Mouse (Mus musculus) kidney, embryonic 16.5 days (tissue): ENCODE measurements around the gene Mblac2. TPM values are rescaled to one million over a fixed set of nuclear protein-coding genes. Genes with fewer than 3 reads are reported as not detected.
"Not testable (repeated sequence)": the region's sequence is repeated elsewhere in the genome, so short reads cannot be mapped to it uniquely, and the experiment has no call there.

Experiments used
- ATAC-seq: fragments of 200-750 bp; cut with Nextera tagmentation; 2 replicates; pipeline ENCODE4 v1.8.0; 2017; ENCODE audit warnings: moderate TSS enrichment; ENCODE audit not compliant: low FRiP score, low TSS enrichment
- H3K27ac ChIP-seq: fragments of 300-500 bp; sonication (generic); 2 replicates; pipeline ENCODE4 v1.5.1; 2014; ENCODE audit warnings: low read length
- H3K27me3 ChIP-seq: fragments of 300-500 bp; sonication (generic); 2 replicates; pipeline ENCODE4 v1.6.1; 2014; ENCODE audit warnings: low read length, control low read depth, mixed read lengths; ENCODE audit not compliant: insufficient read depth
- H3K36me3 ChIP-seq: fragments of 300-500 bp; sonication (generic); 2 replicates; pipeline ENCODE4 v1.6.1; 2014; ENCODE audit warnings: low read length, control low read depth, mixed read lengths; ENCODE audit not compliant: insufficient read depth
- H3K4me1 ChIP-seq: fragments of 300-500 bp; sonication (generic); 2 replicates; pipeline ENCODE4 v1.6.1; 2014; ENCODE audit warnings: low read length, control low read depth, mixed read lengths; ENCODE audit not compliant: insufficient read depth
- H3K4me2 ChIP-seq: fragments of 300-500 bp; sonication (generic); replicated peaks from 2 replicates; pipeline ENCODE4 v1.6.1; 2014; ENCODE audit warnings: low read depth, low read length
- H3K4me3 ChIP-seq: fragments of 300-500 bp; sonication (generic); 2 replicates; pipeline ENCODE4 v1.5.1; 2014; ENCODE audit warnings: mild to moderate bottlenecking, low read length
- H3K9ac ChIP-seq: fragments of 300-500 bp; sonication (generic); replicated peaks from 2 replicates; pipeline ENCODE4 v1.6.1; 2014; ENCODE audit warnings: low read length
- H3K9me3 ChIP-seq: fragments of 300-500 bp; sonication (generic); 2 replicates; pipeline ENCODE4 v1.6.1; 2016; ENCODE audit warnings: low read length, control low read depth
- WGBS: fragments of 180-500 bp; shearing (Covaris S2); extraction: QIAGEN DNeasy Blood & Tissue Kit; methylation state at CpG from one replicate; pipeline ENCODE4 v1.1.7; 2014; 5-methylcytosine and 5-hydroxymethylcytosine counted together
- polyA plus RNA-seq: library from polyadenylated mRNA; unstranded; fragments of >200 nt; fragmentation: Nextera tagmentation; extraction: Ambion mirVana; gene quantifications from 2 replicates; pipeline ENCODE4 v1.2.1, GENCODE M21; 2015

Gene Mblac2
- polyA plus RNA-seq, 1 experiment from 2014 or later, result 9.5 TPM

DNA sequence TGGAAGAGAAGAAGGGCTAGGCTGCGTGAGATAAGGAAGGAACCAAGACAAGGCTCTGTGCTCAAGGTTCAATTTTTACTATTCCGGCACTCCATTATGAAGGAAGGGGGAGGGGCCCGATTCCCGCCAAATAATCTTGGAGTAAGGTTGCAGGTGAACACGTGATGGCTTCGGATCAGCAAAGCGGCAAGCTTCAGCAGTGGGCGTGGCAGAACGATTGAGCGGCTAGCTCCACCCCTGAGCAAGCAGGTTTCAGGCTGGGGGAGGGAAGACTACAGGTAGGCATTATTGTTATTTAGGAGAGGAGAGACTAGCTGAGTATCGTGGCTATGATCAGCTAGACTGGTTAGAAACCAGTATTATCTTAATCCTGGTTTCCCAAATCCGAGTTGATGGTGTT lies 17.0 kb downstream of the Mblac2 start:
- WGBS, result 64% methylated on average over 12 of the region's 12 CpGs
- H3K4me1 ChIP-seq, H3K4me3 ChIP-seq, H3K36me3 ChIP-seq, H3K27me3 ChIP-seq, H3K27ac ChIP-seq, H3K9ac ChIP-seq, H3K9me3 ChIP-seq, H3K4me2 ChIP-seq, ATAC-seq: not testable (repeated sequence)

- H3K36me3 ChIP-seq, result no peaks in the 10 kb centered on the region
- no peak overlapping the region for H3K9ac ChIP-seq
- H3K9me3 ChIP-seq, result no peaks in the 10 kb centered on the region
- 66% methylated on average over 4 of the region's 4 CpGs for WGBS
- no peaks in the 10 kb centered on the region for H3K4me1 ChIP-seq
- H3K4me3 ChIP-seq, result no peak overlapping the region
- no peak overlapping the region for H3K4me2 ChIP-seq
- no peak for ATAC-seq
- H3K27ac ChIP-seq, result no peak overlapping the region
- H3K27me3 ChIP-seq, result no peaks in the 10 kb centered on the region
These were observed 18.0 kb downstream of the Mblac2 start for GRCm38 (mm10) chr13:81729102-81729501.

DNA sequence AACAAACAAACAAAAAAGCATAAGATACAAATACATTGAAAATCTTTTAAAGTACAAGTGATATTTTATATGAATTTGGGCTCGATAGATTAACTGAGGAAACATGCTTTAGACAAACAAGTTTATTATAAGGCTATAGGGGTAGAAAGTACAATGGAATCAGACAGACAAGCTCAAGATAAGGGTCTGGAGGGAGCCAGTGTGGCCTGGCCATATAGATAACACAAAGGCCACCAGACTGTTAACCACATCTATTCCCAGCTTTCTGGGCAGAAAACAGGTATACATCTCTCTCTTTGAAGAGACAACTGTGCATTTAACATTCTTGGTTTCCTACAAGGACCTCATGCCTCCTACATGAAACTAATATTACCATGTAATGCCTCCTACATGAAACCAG lies 19.2 kb downstream of the Mblac2 start:
- Histone ChIP-seq H3K4me2 (no peak overlapping the region), H3K4me1 (no peaks in the 10 kb centered on the region), H3K36me3 (no peaks in the 10 kb centered on the region), H3K9me3 (no peaks in the 10 kb centered on the region), H3K27ac (no peak overlapping the region), H3K4me3 (no peak overlapping the region), H3K27me3 (no peaks in the 10 kb centered on the region), H3K9ac (no peak overlapping the region)
- ATAC-seq, result no peak
- 98% methylated on average over 1 of the region's 1 CpGs for whole genome bisulfite sequencing

DNA sequence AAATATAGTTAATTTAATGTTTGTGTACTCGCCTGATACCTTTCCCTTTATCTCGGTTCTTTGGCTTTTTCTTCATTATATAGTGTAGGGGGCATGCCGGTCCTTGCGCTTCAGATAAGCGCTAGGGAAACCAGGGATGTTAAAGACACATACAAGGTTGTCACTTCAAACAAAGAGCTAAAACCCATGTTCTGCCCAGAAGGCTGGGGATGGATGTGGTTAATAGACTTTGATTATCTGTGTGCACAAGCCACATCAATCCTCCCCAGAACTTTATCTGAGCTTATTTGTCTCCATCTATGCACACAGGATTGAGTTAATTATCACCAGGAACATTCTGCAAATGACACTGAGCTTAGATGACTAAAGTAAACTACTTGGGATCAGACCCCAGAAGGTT lies 25.5 kb downstream of the Mblac2 start:
- Histone ChIP-seq H3K9me3 (no peaks in the 10 kb centered on the region), H3K27me3 (no peaks in the 10 kb centered on the region), H3K4me3 (no peak overlapping the region), H3K9ac (no peak overlapping the region), H3K4me1 (no peaks in the 10 kb centered on the region), H3K4me2 (no peak overlapping the region), H3K36me3 (no peaks in the 10 kb centered on the region), H3K27ac (no peak overlapping the region)
- no peak for ATAC-seq
- WGBS, result 88% methylated on average over 5 of the region's 5 CpGs

DNA sequence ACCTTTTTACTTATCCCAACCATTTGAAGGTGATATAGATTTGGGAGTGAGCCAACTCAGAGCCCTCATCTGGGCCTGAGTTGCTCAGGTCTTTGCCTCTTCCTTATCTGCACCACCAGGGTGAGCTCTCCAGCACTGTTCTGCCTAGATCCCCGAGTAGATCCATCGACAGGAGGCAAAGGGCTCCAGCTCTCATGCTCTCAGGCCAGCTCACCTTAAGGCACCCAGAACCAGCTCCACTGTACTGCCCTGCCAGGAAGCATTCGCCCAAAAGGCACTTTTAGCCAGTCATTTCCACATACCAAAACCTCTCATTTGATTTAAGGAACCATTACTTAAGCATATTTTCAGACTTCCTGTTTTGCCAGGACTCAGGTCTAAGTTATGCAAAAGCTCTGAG lies 29.8 kb downstream of the Mblac2 start:
- no peak for ATAC-seq
- H3K36me3 ChIP-seq, result no peaks in the 10 kb centered on the region
- no peak overlapping the region for H3K4me2 ChIP-seq
- 45% methylated on average over 3 of the region's 3 CpGs for WGBS
- H3K4me1 ChIP-seq, result no peaks in the 10 kb centered on the region
- H3K27me3 ChIP-seq, result no peaks in the 10 kb centered on the region
- H3K4me3 ChIP-seq, result no peak overlapping the region
- H3K27ac ChIP-seq, result no peak overlapping the region
- H3K9me3 ChIP-seq, result no peaks in the 10 kb centered on the region
- no peak overlapping the region for H3K9ac ChIP-seq

GRCm38 (mm10) chr13:81743391-81744091 lies 32.4 kb downstream of the Mblac2 start:
- WGBS, result 51% methylated on average over 10 of the region's 10 CpGs
- Histone ChIP-seq H3K9me3 (0 out of 2 replicates have a peak, but pooled peaks cover 2% of the 10 kb centered on the region), H3K4me2 (no peak overlapping the region), H3K4me3 (no peak overlapping the region), H3K27ac (no peak overlapping the region), H3K27me3 (no peaks in the 10 kb centered on the region), H3K36me3 (no peaks in the 10 kb centered on the region), H3K4me1 (no peaks in the 10 kb centered on the region), H3K9ac (no peak overlapping the region)
- no peak; the same call in 1 of the 2 replicates for ATAC-seq

- Histone ChIP-seq H3K4me2 (no peak overlapping the region), H3K27me3 (no peaks in the 10 kb centered on the region), H3K4me1 (no peaks in the 10 kb centered on the region), H3K9me3 (0 out of 2 replicates have a peak, but pooled peaks cover 2% of the 10 kb centered on the region), H3K36me3 (no peaks in the 10 kb centered on the region), H3K4me3 (no peak overlapping the region), H3K9ac (no peak overlapping the region), H3K27ac (no peak overlapping the region)
- 33% methylated on average over 2 of the region's 2 CpGs for WGBS
- ATAC-seq, result no peak
These were observed 32.9 kb downstream of the Mblac2 start for GRCm38 (mm10) chr13:81744092-81744396.

GRCm38 (mm10) chr13:81754878-81755277 lies 43.7 kb downstream of the Mblac2 start:
- Histone ChIP-seq H3K9ac (no peak overlapping the region), H3K36me3 (no peaks in the 10 kb centered on the region), H3K27ac (no peak overlapping the region), H3K9me3 (no peaks in the 10 kb centered on the region), H3K27me3 (no peaks in the 10 kb centered on the region), H3K4me1 (no peaks in the 10 kb centered on the region), H3K4me3 (no peak overlapping the region), H3K4me2 (no peak overlapping the region)
- no peak for ATAC-seq

- no peak overlapping the region for H3K9ac ChIP-seq
- no peaks in the 10 kb centered on the region for H3K4me1 ChIP-seq
- H3K4me2 ChIP-seq, result no peak overlapping the region
- no peaks in the 10 kb centered on the region for H3K27me3 ChIP-seq
- ATAC-seq, result no peak
- 92% methylated on average over 1 of the region's 1 CpGs for WGBS
- no peaks in the 10 kb centered on the region for H3K9me3 ChIP-seq
- H3K4me3 ChIP-seq, result no peak overlapping the region
- H3K27ac ChIP-seq, result no peak overlapping the region
- H3K36me3 ChIP-seq, result no peaks in the 10 kb centered on the region
These were observed 44.2 kb downstream of the Mblac2 start for GRCm38 (mm10) chr13:81755324-81755723.

- no peaks in the 10 kb centered on the region for H3K4me1 ChIP-seq
- H3K9me3 ChIP-seq, result no peaks in the 10 kb centered on the region
- no peak for ATAC-seq
- no peak overlapping the region for H3K4me3 ChIP-seq
- WGBS, result 72% methylated on average over 5 of the region's 5 CpGs
- no peak overlapping the region for H3K9ac ChIP-seq
- no peak overlapping the region for H3K27ac ChIP-seq
- H3K36me3 ChIP-seq, result no peaks in the 10 kb centered on the region
- no peak overlapping the region for H3K4me2 ChIP-seq
- no peaks in the 10 kb centered on the region for H3K27me3 ChIP-seq
These were observed 46.0 kb downstream of the Mblac2 start for GRCm38 (mm10) chr13:81757058-81757660.
